Mouse (Mus musculus): ENCODE measurements around the gene Rtn4ip1.
"Not testable (repeated sequence)": the region's sequence is repeated elsewhere in the genome, so short reads cannot be mapped to it uniquely, and the experiment has no call there.

Gene Rtn4ip1

DNA sequence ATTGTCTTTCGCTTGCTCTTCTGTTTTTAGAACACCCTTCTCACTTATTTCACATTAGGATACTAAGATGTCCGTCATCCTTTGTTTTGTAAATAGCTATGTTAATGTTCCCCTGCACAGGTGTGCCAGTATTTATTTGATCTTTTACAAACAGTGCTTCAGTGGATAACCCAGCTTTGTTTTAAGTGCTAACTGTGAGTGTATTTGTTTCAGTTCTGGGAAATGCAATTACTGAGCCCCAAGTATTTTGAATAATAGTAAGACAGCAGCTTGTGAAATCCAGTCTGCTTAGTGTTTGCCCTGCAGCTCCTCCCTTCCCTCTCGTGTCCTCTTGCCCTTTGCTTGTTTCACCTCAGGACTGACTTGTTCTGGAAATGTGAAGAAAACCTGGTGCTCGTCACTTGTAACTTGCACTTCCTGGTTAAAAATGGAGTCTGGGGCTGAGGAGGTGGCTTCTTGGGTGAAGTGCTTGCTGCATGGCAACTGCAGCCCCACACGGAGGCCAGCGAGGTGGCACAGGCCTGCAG, 37.6 kb downstream of the Rtn4ip1 start:
- no peak for DNase-seq

- no peak for DNase-seq
These were observed 42.1 kb downstream of the Rtn4ip1 start for GRCm38 (mm10) chr10:43943736-43944135.

GRCm38 (mm10) chr10:43945435-43945834, 43.8 kb downstream of the Rtn4ip1 start:
- no peak for DNase-seq

DNA sequence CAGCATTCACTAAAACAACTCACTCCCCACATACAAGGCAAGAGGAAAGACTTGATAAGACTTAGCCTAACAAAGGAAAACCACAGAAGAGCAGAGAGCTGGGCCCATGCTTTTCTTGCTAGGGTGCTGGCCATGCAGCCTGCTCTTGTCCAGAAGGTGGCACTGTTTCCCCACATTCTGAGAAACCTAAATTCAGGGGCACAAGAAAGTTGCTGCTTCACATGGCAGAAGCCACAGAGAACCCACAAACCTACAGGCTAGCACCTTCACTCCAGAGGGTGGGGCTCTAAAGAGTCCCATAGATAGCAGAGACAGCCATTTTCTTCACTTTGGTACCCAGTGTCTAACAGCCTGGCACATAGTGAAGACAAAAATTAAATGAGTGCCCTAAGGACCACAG, 52.3 kb downstream of the Rtn4ip1 start:
- DNase-seq = peak; percentile 83

DNA sequence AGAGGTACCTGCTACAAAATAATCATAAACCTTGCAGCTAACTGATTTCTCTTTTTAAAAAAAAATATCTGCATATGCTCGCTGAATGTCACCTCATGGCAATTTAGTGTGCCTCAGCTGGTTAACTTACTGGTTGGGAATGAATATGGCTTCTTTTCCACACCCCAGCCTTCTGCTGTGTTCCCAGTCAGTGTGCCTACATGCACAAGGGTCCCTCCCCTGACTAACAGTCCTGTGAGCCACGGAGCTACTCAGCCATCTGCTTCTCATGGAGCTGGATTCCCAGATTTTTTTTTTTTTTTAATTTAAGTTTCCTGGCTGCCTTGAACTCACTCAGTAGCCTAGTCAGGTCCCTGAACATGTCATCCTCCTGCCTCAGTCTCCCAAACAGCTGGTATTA, 63.3 kb downstream of the Rtn4ip1 start:
- no peak for DNase-seq

DNA sequence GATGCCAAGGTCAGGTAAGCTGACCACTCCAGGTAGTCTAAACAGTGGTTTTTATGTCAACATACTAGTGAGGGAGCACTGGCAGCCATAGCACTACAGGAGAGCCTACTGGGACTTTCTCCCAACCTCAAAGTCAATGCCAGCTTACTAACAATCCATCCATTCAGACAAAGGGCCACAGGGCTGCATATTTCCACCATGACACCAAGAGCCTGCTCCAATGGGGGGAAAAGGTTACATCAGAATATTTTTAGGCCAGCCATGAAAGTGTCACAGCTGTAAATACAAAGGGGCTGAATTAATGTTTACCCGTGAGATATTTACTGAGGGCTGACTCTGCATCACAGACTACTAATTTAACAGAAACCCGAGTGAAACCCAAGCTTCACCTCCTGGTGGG, 71.6 kb downstream of the Rtn4ip1 start:
- DNase-seq = no peak

GRCm38 (mm10) chr10:43977353-43977752, 75.7 kb downstream of the Rtn4ip1 start:
- no peak for DNase-seq

- DNase-seq = no peak
These were observed 78.5 kb downstream of the Rtn4ip1 start for GRCm38 (mm10) chr10:43980080-43980479.

GRCm38 (mm10) chr10:43980742-43981141, 79.1 kb downstream of the Rtn4ip1 start:
- DNase-seq = not testable (repeated sequence)

- no peak for DNase-seq
These were observed 80.9 kb downstream of the Rtn4ip1 start for GRCm38 (mm10) chr10:43982470-43982869.

- DNase-seq = no peak
These were observed 81.6 kb downstream of the Rtn4ip1 start for GRCm38 (mm10) chr10:43983241-43983640.

- no peak for DNase-seq
These were observed 82.3 kb downstream of the Rtn4ip1 start for GRCm38 (mm10) chr10:43983866-43984265.

DNA sequence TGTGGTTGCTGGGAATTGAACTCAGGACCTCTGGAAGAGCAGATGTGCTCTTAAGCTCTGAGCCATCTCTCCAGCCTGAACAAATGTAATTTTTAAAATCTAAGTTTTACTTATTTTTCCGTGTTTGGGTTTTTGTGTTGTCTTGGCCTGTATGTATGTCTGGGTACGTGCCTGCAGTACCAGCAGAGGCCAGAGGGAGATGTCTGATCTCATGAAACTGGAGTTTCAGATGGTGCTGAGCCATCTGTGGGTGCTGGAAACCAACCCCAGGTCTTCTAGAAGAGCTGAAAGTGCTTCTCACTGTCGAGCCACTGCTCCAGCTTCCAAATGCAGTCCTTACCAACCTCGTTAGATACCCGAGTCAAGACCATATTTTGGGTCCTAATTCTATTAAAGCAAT, 89.7 kb downstream of the Rtn4ip1 start:
- no peak for DNase-seq

DNA sequence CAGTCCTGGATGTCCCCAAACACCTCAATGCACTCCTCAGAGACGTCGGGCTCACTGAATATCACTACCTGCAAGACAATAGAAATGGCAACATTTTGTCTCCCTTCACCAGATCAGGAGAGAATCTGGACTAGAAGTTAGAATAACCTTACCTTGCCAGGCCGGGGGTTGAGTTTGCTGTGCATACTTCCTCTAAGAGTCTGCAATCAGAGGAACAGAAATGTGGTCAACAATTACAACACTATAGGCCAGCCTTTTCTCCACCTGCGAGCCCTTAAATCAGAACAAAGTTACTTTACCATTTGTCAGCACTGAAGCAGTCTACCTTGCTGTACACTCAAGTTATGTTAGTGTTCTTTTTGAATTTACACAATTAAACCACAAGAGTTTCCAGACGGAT, 90.9 kb downstream of the Rtn4ip1 start:
- no peak for DNase-seq

DNA sequence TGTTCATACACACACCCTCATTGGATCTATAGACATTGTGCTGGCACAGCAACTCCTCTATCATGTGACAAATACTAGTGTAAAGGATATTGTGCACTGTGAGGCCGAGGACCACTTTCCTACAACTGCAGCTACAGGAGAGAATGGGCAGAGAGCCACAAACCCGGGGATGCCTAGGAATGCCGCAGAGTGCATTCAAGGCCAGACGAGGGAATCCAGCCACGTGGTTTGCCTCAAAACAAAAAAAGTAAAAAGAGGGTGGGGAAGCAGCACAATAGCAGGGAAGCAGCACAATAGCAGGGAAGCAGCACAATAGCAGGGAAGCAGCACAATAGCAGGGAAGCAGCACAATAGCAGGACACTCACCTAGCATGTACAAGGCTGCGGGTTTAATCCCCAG, 91.6 kb downstream of the Rtn4ip1 start:
- no peak for DNase-seq

DNA sequence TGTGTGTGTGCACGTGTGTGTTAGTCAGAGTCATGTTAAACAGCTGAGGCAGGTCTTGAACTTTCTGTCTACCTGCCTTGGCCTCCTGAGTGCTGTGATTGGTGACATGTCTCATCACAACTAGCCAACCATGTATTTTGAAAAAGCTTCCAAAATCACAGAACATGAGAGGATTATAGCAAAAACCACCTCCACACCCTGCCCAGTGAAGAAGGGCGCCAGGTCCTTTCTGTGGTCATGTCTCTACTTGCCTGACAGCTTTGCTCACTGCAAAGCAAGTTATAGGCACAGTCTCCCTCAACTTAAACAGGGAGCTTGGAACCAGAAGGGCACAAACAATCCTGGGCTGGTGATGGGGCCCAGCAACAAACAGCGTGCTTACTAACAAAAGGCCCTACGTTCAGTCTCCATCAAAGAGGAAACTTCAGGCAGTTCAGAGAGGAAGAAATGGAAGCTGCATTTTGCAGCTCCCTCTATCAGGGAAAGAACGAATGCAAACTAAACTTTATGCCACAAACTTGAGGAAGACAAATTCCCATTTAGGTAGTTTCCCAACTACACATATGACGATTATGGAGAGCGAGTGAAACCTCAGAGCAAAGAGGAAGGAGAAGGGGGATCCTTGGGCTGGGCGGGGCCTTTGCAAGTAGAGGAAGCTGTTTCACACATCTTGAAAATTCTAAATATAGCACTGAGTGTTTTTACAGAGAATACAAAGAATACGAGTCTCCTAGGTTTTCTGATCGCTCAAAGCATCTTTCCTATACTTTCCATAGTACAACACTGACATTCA, 94.4 kb downstream of the Rtn4ip1 start:
- no peak for DNase-seq

GRCm38 (mm10) chr10:43997276-43997675, 95.7 kb downstream of the Rtn4ip1 start:
- no peak for DNase-seq

GRCm38 (mm10) chr10:43998023-43998422, 96.4 kb downstream of the Rtn4ip1 start:
- no peak for DNase-seq

GRCm38 (mm10) chr10:43998503-43999082, 97.0 kb downstream of the Rtn4ip1 start:
- no peak for DNase-seq

DNA sequence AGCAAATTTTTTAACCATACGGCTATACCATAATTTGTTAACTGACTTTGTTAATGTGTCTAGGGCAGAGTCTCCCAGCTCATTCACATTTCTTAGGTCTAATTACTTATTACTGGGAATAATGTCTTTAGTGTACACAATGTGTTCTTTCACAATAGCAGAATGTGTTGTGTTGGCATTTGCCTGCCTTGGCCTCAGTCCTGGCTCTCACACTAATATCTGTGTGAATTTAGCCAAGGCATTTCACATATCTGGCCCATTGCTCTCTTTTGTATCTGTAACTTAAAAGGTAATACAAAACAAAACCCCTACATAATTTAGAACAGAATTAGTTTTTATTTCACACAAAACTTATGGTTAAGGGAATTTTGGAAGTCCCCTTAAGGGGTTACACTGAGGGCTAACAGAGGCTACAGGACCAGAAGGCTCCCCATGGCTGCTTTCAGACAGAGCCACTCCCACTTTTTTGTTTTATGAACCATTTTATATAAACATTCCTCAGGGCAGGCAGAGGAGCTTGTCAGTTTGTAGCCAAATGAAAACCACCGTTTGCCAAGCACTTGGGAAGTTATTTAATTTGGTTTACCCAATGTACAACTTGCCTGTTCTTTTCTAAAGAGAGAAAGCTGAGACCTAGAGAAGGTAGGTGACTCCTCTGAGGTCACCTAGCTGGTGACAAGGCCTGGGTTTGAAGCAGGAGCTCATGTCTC, 98.7 kb downstream of the Rtn4ip1 start:
- DNase-seq = no peak

DNA sequence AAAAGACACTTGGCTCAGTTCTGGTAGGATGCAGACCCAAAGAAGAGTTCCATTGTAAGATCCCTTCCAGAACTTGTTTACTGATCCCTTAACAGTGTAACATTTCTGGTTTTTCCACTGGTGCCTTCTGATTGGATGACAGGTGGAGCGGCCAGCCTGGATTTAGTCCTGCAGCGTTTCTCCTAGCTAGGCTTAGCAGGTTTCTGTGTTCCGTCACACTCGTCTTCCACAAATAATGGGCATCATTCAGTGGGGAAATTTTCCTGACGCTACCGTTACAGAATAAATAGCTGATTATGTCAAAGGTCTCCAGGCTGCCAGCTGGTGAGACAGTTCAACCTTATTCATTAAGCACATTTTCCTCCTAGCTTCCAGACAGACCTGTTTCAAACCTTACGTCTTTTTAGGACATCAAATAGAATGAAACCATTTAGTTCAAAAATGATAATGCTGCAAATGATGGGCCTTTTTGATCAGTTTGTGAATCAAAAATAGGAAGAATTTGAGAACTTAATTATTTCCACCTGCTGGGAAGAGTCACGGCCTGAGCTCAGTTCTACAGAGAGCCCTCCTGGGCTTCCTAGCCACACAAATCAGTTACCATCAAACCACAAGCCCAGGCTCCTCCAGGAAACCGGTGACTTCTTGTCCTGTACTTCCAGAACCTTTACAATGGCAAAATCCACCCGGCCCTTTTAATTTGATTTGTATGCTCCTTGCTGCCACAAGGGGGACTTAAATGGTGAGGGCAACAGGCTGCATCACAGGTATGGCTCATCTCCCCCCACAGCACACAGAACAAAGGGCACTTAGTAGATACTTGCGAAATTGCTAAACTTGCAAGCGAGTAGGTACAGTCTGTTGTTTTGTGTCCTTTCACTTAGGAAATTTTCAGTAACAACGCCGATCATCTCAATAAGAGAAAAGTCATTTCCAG, 100.7 kb downstream of the Rtn4ip1 start:
- DNase-seq = peak; percentile 58

GRCm38 (mm10) chr10:44002995-44003524, 101.5 kb downstream of the Rtn4ip1 start:
- no peak for DNase-seq

All from embryo, embryonic 11 days (tissue).